Mouse (Mus musculus): ENCODE results near the gene Pnpla1. TPM values are rescaled to one million over a fixed set of nuclear protein-coding genes. Genes with fewer than 3 reads are reported as not detected.

Gene Pnpla1
- polyA plus RNA-seq, 1 experiment from 2014 or later = not detected

DNA sequence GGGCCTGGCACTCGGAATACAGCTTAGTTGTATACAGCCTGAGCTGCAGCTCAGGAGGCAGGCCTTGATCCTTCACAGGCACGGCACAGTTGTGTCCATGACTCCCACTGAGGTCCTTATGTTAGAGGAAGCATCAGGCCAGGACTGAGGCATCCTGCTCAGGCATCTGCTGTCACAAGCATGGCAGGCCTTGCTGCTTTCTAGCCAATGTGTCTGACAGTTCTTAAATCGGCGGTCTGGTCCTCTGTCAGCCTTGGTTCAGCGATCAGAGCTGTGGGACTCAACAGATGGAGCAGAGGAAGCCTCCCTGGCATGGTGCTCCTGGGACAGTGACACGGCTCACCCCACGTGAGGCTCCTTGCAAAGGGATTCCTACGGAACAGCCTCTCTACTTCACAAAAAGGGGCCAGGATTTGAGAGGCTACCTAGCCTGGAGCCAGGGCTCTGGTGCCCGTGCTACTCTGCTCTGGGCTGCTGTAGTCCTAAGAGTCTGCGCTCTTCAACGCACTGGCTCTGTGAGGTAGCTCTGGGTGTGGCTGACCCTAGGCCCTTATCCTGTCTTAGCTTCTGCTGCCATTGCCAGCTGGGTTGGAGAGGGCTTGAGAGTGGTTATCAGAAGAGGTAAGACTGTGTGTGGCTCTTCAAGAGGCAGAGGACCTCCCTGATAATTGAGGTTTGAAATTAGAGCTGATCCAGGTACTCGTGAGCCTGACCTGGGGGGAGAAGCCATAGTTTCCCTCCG lies 35.0 kb upstream of the Pnpla1 start:
- Histone ChIP-seq H3K36me3 (ENCODE audit: control insufficient read depth, insufficient read depth, low read length) (peaks cover 34% of the 10 kb centered on the region), H3K4me3 (ENCODE audit: low read length) (no peak overlapping the region), H3K4me2 (ENCODE audit: low read length) (no peak overlapping the region), H3K27ac (ENCODE audit: low read depth, low read length) (peak overlapping the region; percentile 49; the same call in 1 of the 2 replicates), H3K27me3 (replicated peaks; ENCODE audit: control insufficient read depth, insufficient read depth, low read length) (no peaks in the 10 kb centered on the region), H3K9ac (ENCODE audit: low read depth, low read length) (no peak overlapping the region), H3K4me1 (ENCODE audit: control insufficient read depth, insufficient read depth, low read depth, low read length) (no peaks in the 10 kb centered on the region), H3K9me3 (ENCODE audit: control insufficient read depth, low read length) (no peaks in the 10 kb centered on the region)
- WGBS = 87% methylated on average over 13 of the region's 13 CpGs
- peak; percentile 40; the same call in 1 of the 2 replicates for ATAC-seq

DNA sequence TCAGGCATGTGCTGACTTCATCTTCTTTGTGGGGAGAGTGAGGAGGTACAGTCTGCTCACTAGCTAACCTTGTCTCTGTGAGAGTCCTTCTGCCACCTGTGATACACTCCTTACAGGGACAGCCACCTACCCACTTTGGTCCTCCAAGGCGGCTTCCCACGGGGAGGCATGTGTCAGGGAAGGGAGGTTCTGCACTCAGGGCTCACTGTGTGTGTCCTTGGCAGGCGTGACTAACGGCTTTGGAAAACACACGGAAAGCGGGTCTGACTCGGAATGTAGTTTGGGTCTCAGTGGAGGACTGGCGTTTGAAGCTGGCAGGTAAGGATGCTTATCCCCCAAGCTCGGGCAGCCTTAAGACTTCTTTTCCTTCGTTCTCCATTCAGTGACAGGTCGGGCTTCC lies 34.5 kb upstream of the Pnpla1 start:
- Histone ChIP-seq H3K4me1 (ENCODE audit: control insufficient read depth, insufficient read depth, low read depth, low read length) (no peaks in the 10 kb centered on the region), H3K36me3 (ENCODE audit: control insufficient read depth, insufficient read depth, low read length) (peaks cover 28% of the 10 kb centered on the region), H3K9me3 (ENCODE audit: control insufficient read depth, low read length) (no peaks in the 10 kb centered on the region), H3K9ac (ENCODE audit: low read depth, low read length) (no peak overlapping the region), H3K27me3 (replicated peaks; ENCODE audit: control insufficient read depth, insufficient read depth, low read length) (no peaks in the 10 kb centered on the region), H3K27ac (ENCODE audit: low read depth, low read length) (no peak overlapping the region), H3K4me3 (ENCODE audit: low read length) (no peak overlapping the region), H3K4me2 (ENCODE audit: low read length) (no peak overlapping the region)
- WGBS = 79% methylated on average over 11 of the region's 11 CpGs
- ATAC-seq = no peak

- Histone ChIP-seq H3K4me1 (ENCODE audit: control insufficient read depth, insufficient read depth, low read depth, low read length) (no peaks in the 10 kb centered on the region), H3K4me2 (ENCODE audit: low read length) (no peak overlapping the region), H3K9me3 (ENCODE audit: control insufficient read depth, low read length) (no peaks in the 10 kb centered on the region), H3K27ac (ENCODE audit: low read depth, low read length) (no peak overlapping the region), H3K4me3 (ENCODE audit: low read length) (no peak overlapping the region), H3K9ac (ENCODE audit: low read depth, low read length) (no peak overlapping the region), H3K27me3 (replicated peaks; ENCODE audit: control insufficient read depth, insufficient read depth, low read length) (no peaks in the 10 kb centered on the region), H3K36me3 (ENCODE audit: control insufficient read depth, insufficient read depth, low read length) (peaks cover 20% of the 10 kb centered on the region)
- ATAC-seq = no peak
- 75% methylated on average over 6 of the region's 6 CpGs for WGBS
Observed at GRCm38 (mm10) chr17:28824896-28825295, 33.3 kb upstream of the Pnpla1 start.

GRCm38 (mm10) chr17:28825359-28826041 lies 32.7 kb upstream of the Pnpla1 start:
- no peak overlapping the region for H3K4me2 ChIP-seq (ENCODE audit: low read length)
- no peaks in the 10 kb centered on the region for H3K9me3 ChIP-seq (ENCODE audit: control insufficient read depth, low read length)
- 87% methylated on average over 6 of the region's 6 CpGs for WGBS
- H3K4me1 ChIP-seq (ENCODE audit: control insufficient read depth, insufficient read depth, low read depth, low read length) = no peaks in the 10 kb centered on the region
- ATAC-seq = no peak
- peaks cover 17% of the 10 kb centered on the region for H3K36me3 ChIP-seq (ENCODE audit: control insufficient read depth, insufficient read depth, low read length)
- no peak overlapping the region for H3K27ac ChIP-seq (ENCODE audit: low read depth, low read length)
- no peak overlapping the region for H3K4me3 ChIP-seq (ENCODE audit: low read length)
- H3K27me3 ChIP-seq (replicated peaks; ENCODE audit: control insufficient read depth, insufficient read depth, low read length) = no peaks in the 10 kb centered on the region
- H3K9ac ChIP-seq (ENCODE audit: low read depth, low read length) = no peak overlapping the region

GRCm38 (mm10) chr17:28827665-28828231 lies 30.5 kb upstream of the Pnpla1 start:
- Histone ChIP-seq H3K27ac (ENCODE audit: low read depth, low read length) (no peak overlapping the region), H3K4me1 (ENCODE audit: control insufficient read depth, insufficient read depth, low read depth, low read length) (no peaks in the 10 kb centered on the region), H3K36me3 (ENCODE audit: control insufficient read depth, insufficient read depth, low read length) (peaks cover 8% of the 10 kb centered on the region), H3K9me3 (ENCODE audit: control insufficient read depth, low read length) (no peaks in the 10 kb centered on the region), H3K4me2 (ENCODE audit: low read length) (no peak overlapping the region), H3K4me3 (ENCODE audit: low read length) (no peak overlapping the region), H3K27me3 (replicated peaks; ENCODE audit: control insufficient read depth, insufficient read depth, low read length) (no peaks in the 10 kb centered on the region), H3K9ac (ENCODE audit: low read depth, low read length) (no peak overlapping the region)
- ATAC-seq = no peak
- 95% methylated on average over 8 of the region's 8 CpGs for WGBS

GRCm38 (mm10) chr17:28829120-28829519 lies 29.1 kb upstream of the Pnpla1 start:
- Histone ChIP-seq H3K36me3 (ENCODE audit: control insufficient read depth, insufficient read depth, low read length) (peaks cover 4% of the 10 kb centered on the region; the same call in 1 of the 2 replicates), H3K4me1 (ENCODE audit: control insufficient read depth, insufficient read depth, low read depth, low read length) (no peaks in the 10 kb centered on the region)

GRCm38 (mm10) chr17:28831065-28831464 lies 27.1 kb upstream of the Pnpla1 start:
- Histone ChIP-seq H3K4me1 (ENCODE audit: control insufficient read depth, insufficient read depth, low read depth, low read length) (no peaks in the 10 kb centered on the region), H3K4me3 (ENCODE audit: low read length) (no peak overlapping the region), H3K27ac (ENCODE audit: low read depth, low read length) (no peak overlapping the region), H3K4me2 (ENCODE audit: low read length) (no peak overlapping the region), H3K9me3 (ENCODE audit: control insufficient read depth, low read length) (no peaks in the 10 kb centered on the region), H3K36me3 (ENCODE audit: control insufficient read depth, insufficient read depth, low read length) (peaks cover 4% of the 10 kb centered on the region; the same call in 1 of the 2 replicates), H3K27me3 (replicated peaks; ENCODE audit: control insufficient read depth, insufficient read depth, low read length) (no peaks in the 10 kb centered on the region), H3K9ac (ENCODE audit: low read depth, low read length) (no peak overlapping the region)
- no peak for ATAC-seq
- 73% methylated on average over 8 of the region's 8 CpGs for WGBS

More at GRCm38 (mm10) chr17:28829120-28829519, 29.1 kb upstream of the Pnpla1 start:
- WGBS = 88% methylated on average over 14 of the region's 14 CpGs
- H3K9me3 ChIP-seq (ENCODE audit: control insufficient read depth, low read length) = no peaks in the 10 kb centered on the region
- no peak overlapping the region for H3K4me2 ChIP-seq (ENCODE audit: low read length)
- H3K9ac ChIP-seq (ENCODE audit: low read depth, low read length) = no peak overlapping the region
- ATAC-seq = no peak
- H3K27me3 ChIP-seq (replicated peaks; ENCODE audit: control insufficient read depth, insufficient read depth, low read length) = no peaks in the 10 kb centered on the region
- no peak overlapping the region for H3K27ac ChIP-seq (ENCODE audit: low read depth, low read length)
- no peak overlapping the region for H3K4me3 ChIP-seq (ENCODE audit: low read length)

GRCm38 (mm10) chr17:28832040-28832439 lies 26.2 kb upstream of the Pnpla1 start:
- Histone ChIP-seq H3K4me1 (ENCODE audit: control insufficient read depth, insufficient read depth, low read depth, low read length) (no peaks in the 10 kb centered on the region), H3K4me2 (ENCODE audit: low read length) (no peak overlapping the region), H3K9ac (ENCODE audit: low read depth, low read length) (no peak overlapping the region), H3K36me3 (ENCODE audit: control insufficient read depth, insufficient read depth, low read length) (peaks cover 10% of the 10 kb centered on the region; the same call in 1 of the 2 replicates), H3K27ac (ENCODE audit: low read depth, low read length) (no peak overlapping the region), H3K27me3 (replicated peaks; ENCODE audit: control insufficient read depth, insufficient read depth, low read length) (no peaks in the 10 kb centered on the region), H3K9me3 (ENCODE audit: control insufficient read depth, low read length) (no peaks in the 10 kb centered on the region), H3K4me3 (ENCODE audit: low read length) (no peak overlapping the region)
- 87% methylated on average over 9 of the region's 9 CpGs for WGBS
- ATAC-seq = no peak

- no peak overlapping the region for H3K4me3 ChIP-seq (ENCODE audit: low read length)
- H3K9me3 ChIP-seq (ENCODE audit: control insufficient read depth, low read length) = no peaks in the 10 kb centered on the region
- H3K27me3 ChIP-seq (replicated peaks; ENCODE audit: control insufficient read depth, insufficient read depth, low read length) = no peaks in the 10 kb centered on the region
- no peaks in the 10 kb centered on the region for H3K4me1 ChIP-seq (ENCODE audit: control insufficient read depth, insufficient read depth, low read depth, low read length)
- 93% methylated on average over 3 of the region's 3 CpGs for WGBS
- peaks cover 18% of the 10 kb centered on the region for H3K36me3 ChIP-seq (ENCODE audit: control insufficient read depth, insufficient read depth, low read length)
- no peak overlapping the region for H3K4me2 ChIP-seq (ENCODE audit: low read length)
- no peak overlapping the region for H3K9ac ChIP-seq (ENCODE audit: low read depth, low read length)
- ATAC-seq = no peak
- no peak overlapping the region for H3K27ac ChIP-seq (ENCODE audit: low read depth, low read length)
Observed at GRCm38 (mm10) chr17:28832875-28833274, 25.3 kb upstream of the Pnpla1 start.

All from hindbrain, embryonic 16.5 days (tissue).